11 mouse cellular contexts compared by ENCODE assay signal in the genomic region with DNA sequence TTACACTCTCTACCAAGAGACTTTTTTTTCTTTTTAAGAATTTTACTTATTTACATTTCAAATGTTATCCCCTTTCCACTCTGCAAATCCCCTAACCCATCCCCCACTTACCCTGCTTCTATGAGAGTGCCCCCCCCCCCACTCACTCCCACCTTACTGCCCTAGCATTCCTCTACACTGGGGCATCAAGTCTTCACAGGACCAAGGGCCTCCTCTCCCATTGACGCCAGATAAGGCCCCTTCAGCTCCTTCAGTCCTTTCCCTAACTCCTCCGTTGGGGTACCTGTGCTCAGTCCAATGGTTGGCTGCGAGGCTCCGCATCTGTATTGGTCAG. TPM values are rescaled to one million over a fixed set of nuclear protein-coding genes. Genes with fewer than 3 reads are reported as not detected.
DNase-seq lines count a peak whose midpoint lies in the region; ATAC-seq and TF ChIP-seq lines count a peak whose summit lies in the region.
"Had no signal": no experiment of that assay in that cellular context is flagged by ENCODE, and none has a peak within 500 bp of the region (broad histone marks: within the 10 kb centered on the region; RNA-seq: fewer than 3 reads in every experiment).

No protein-coding gene starts in this region.

- H3K9me3 ChIP-seq in heart, embryonic 10.5 days: no peaks in the 10 kb centered on the region
- no peaks in the 10 kb centered on the region for H3K9me3 ChIP-seq in intestine, embryonic 15.5 days
- no peaks in the 10 kb centered on the region for H3K9me3 ChIP-seq in intestine, postnatal 0 days (ENCODE audit: control insufficient read depth)
- no peaks in the 10 kb centered on the region for H3K9me3 ChIP-seq in midbrain, embryonic 12.5 days
- H3K9me3 ChIP-seq in midbrain, embryonic 10.5 days (replicated peaks): no peaks in the 10 kb centered on the region
- H3K9me3 ChIP-seq in stomach, embryonic 16.5 days (replicated peaks; ENCODE audit: control insufficient read depth, low read length): no peaks in the 10 kb centered on the region
- H3K9me3 ChIP-seq: limb, embryonic 15.5 days; neural tube, embryonic 13.5 days had no signal

- H3K9ac ChIP-seq in intestine, embryonic 15.5 days: no peak overlapping the region
- H3K9ac ChIP-seq in intestine, postnatal 0 days (ENCODE audit: low read depth, low read length): no peak overlapping the region
- no peak overlapping the region for H3K9ac ChIP-seq in midbrain, embryonic 12.5 days (replicated peaks)
- H3K9ac ChIP-seq in stomach, embryonic 16.5 days (ENCODE audit: low read length): no peak overlapping the region
- H3K9ac ChIP-seq: hindbrain, embryonic 14.5 days; limb, embryonic 15.5 days; neural tube, embryonic 13.5 days had no signal

- peak; percentile 81 for DNase-seq in heart, embryonic 10.5 days (ENCODE audit: low spot score)
- no peak for DNase-seq in heart, adult 8-10 months (ENCODE audit: low spot score)
- no peak for DNase-seq in midbrain, embryonic 10.5 days (ENCODE audit: low spot score)
- DNase-seq in left cerebral cortex, adult 18-20 months (ENCODE audit: low spot score in 2 of 2): no peak

- WGBS in heart, embryonic 10.5 days: 7% methylated on average over 4 of the region's 4 CpGs
- WGBS in intestine, embryonic 15.5 days: 53% methylated on average over 4 of the region's 4 CpGs
- 61% methylated on average over 4 of the region's 4 CpGs for WGBS in intestine, postnatal 0 days
- 31% methylated on average over 4 of the region's 4 CpGs for WGBS in midbrain, embryonic 12.5 days
- WGBS in midbrain, embryonic 10.5 days: 32% methylated on average over 4 of the region's 4 CpGs
- 51% methylated on average over 4 of the region's 4 CpGs for WGBS in stomach, embryonic 16.5 days

- ATAC-seq in intestine, embryonic 15.5 days: peak; percentile 10; the same call in 1 of the 2 replicates
- ATAC-seq in intestine, postnatal 0 days: no peak
- peak; percentile 61 for ATAC-seq in midbrain, embryonic 12.5 days (ENCODE audit: low FRiP score, low read depth)
- ATAC-seq in stomach, embryonic 16.5 days (ENCODE audit: insufficient read depth, low FRiP score): no peak; the same call in 1 of the 2 replicates

- H3K4me1 ChIP-seq in heart, embryonic 10.5 days: peaks cover 66% of the 10 kb centered on the region
- 0 out of 2 replicates have a peak, but pooled peaks cover 8% of the 10 kb centered on the region for H3K4me1 ChIP-seq in intestine, embryonic 15.5 days (replicated peaks)
- no peaks in the 10 kb centered on the region for H3K4me1 ChIP-seq in intestine, postnatal 0 days (replicated peaks; ENCODE audit: control insufficient read depth, insufficient read depth, low read length)
- peaks cover 3% of the 10 kb centered on the region; the same call in 1 of the 2 replicates for H3K4me1 ChIP-seq in midbrain, embryonic 12.5 days
- peaks cover 23% of the 10 kb centered on the region for H3K4me1 ChIP-seq in midbrain, embryonic 10.5 days
- H3K4me1 ChIP-seq in stomach, embryonic 16.5 days (ENCODE audit: control insufficient read depth, insufficient read depth, low read length): peaks cover 4% of the 10 kb centered on the region

- no peak overlapping the region for H3K4me2 ChIP-seq in intestine, embryonic 15.5 days (replicated peaks)
- H3K4me2 ChIP-seq in intestine, postnatal 0 days (replicated peaks; ENCODE audit: low read depth): no peak overlapping the region; the same call in 1 of the 2 replicates
- H3K4me2 ChIP-seq in midbrain, embryonic 12.5 days (replicated peaks): no peak overlapping the region
- peak overlapping the region; percentile 45; the same call in 1 of the 2 replicates for H3K4me2 ChIP-seq in stomach, embryonic 16.5 days (ENCODE audit: low read depth, low read length)
- H3K4me2 ChIP-seq: hindbrain, embryonic 14.5 days; limb, embryonic 15.5 days; neural tube, embryonic 13.5 days had no signal

- no peaks in the 10 kb centered on the region for H3K27me3 ChIP-seq in heart, embryonic 10.5 days (ENCODE audit: insufficient read depth, poor library complexity, severe bottlenecking)
- no peaks in the 10 kb centered on the region for H3K27me3 ChIP-seq in intestine, embryonic 15.5 days (replicated peaks)
- no peaks in the 10 kb centered on the region for H3K27me3 ChIP-seq in intestine, postnatal 0 days (replicated peaks; ENCODE audit: control insufficient read depth, insufficient read depth, low read length)
- no peaks in the 10 kb centered on the region for H3K27me3 ChIP-seq in midbrain, embryonic 12.5 days
- H3K27me3 ChIP-seq in midbrain, embryonic 10.5 days (ENCODE audit: low read depth, poor library complexity, severe bottlenecking): no peaks in the 10 kb centered on the region
- H3K27me3 ChIP-seq in stomach, embryonic 16.5 days (ENCODE audit: control insufficient read depth, insufficient read depth, low read length): no peaks in the 10 kb centered on the region
- H3K27me3 ChIP-seq: limb, embryonic 15.5 days; neural tube, embryonic 13.5 days had no signal

- TF ChIP-seq CTCF in intestine, postnatal 0 days (IDR thresholded peaks at IDR 0.05; ENCODE audit: low read depth): no peak

- H3K27ac ChIP-seq in heart, embryonic 10.5 days: peak overlapping the region; percentile 92; the same call in 1 of the 2 replicates
- no peak overlapping the region for H3K27ac ChIP-seq in intestine, embryonic 15.5 days
- H3K27ac ChIP-seq in intestine, postnatal 0 days (ENCODE audit: low read depth, low read length): no peak overlapping the region
- no peak overlapping the region for H3K27ac ChIP-seq in midbrain, embryonic 12.5 days (replicated peaks)
- H3K27ac ChIP-seq in midbrain, embryonic 10.5 days (replicated peaks): no peak overlapping the region
- H3K27ac ChIP-seq in stomach, embryonic 16.5 days (ENCODE audit: low read length): no peak overlapping the region
- H3K27ac ChIP-seq: hindbrain, embryonic 14.5 days; limb, embryonic 15.5 days; neural tube, embryonic 13.5 days had no signal

- H3K36me3 ChIP-seq in heart, embryonic 10.5 days: no peaks in the 10 kb centered on the region
- no peaks in the 10 kb centered on the region for H3K36me3 ChIP-seq in intestine, embryonic 15.5 days
- H3K36me3 ChIP-seq in intestine, postnatal 0 days (ENCODE audit: control insufficient read depth, insufficient read depth): no peaks in the 10 kb centered on the region
- no peaks in the 10 kb centered on the region for H3K36me3 ChIP-seq in midbrain, embryonic 12.5 days
- H3K36me3 ChIP-seq in midbrain, embryonic 10.5 days: no peaks in the 10 kb centered on the region
- no peaks in the 10 kb centered on the region for H3K36me3 ChIP-seq in stomach, embryonic 16.5 days (ENCODE audit: control insufficient read depth, insufficient read depth, low read length)
- H3K36me3 ChIP-seq: limb, embryonic 15.5 days; neural tube, embryonic 13.5 days had no signal

- 0 out of 2 replicates have a peak overlapping the region, but pooled peaks have one; percentile 18 for H3K4me3 ChIP-seq in heart, embryonic 10.5 days
- H3K4me3 ChIP-seq in intestine, embryonic 15.5 days (replicated peaks): no peak overlapping the region
- H3K4me3 ChIP-seq in intestine, postnatal 0 days (ENCODE audit: low read depth, low read length): no peak overlapping the region
- no peak overlapping the region for H3K4me3 ChIP-seq in midbrain, embryonic 12.5 days
- H3K4me3 ChIP-seq in midbrain, embryonic 10.5 days: no peak overlapping the region
- H3K4me3 ChIP-seq in stomach, embryonic 16.5 days (replicated peaks; ENCODE audit: low read length): no peak overlapping the region
- H3K4me3 ChIP-seq: limb, embryonic 15.5 days; neural tube, embryonic 13.5 days had no signal

RNA-seq across cellular contexts. Expression of a gene that starts 48.2 kb away (rescaled TPM):
- polyA plus RNA-seq in heart, embryonic 10.5 days (2016; fragmentation: Nextera tagmentation; extraction: Ambion mirVana): 162 and 264 TPM in 2 replicates
- total RNA-seq in heart, adult 8-10 months (2022): 100 to 1,000 TPM; 698 to 745 (median 734) TPM
- 28.8 and 29.0 TPM in 2 replicates for polyA plus RNA-seq in intestine, embryonic 15.5 days (2015; fragmentation: Nextera tagmentation; extraction: Ambion mirVana)
- 24.5 and 27.5 TPM in 2 replicates for polyA plus RNA-seq in intestine, postnatal 0 days (2015; fragmentation: Nextera tagmentation; extraction: Ambion mirVana)
- 15.0 and 15.3 TPM in 2 replicates for polyA plus RNA-seq in midbrain, embryonic 12.5 days (2016; fragmentation: Nextera tagmentation; extraction: Ambion mirVana)
- 19.7 and 20.2 TPM in 2 replicates for polyA plus RNA-seq in midbrain, embryonic 10.5 days (2016; fragmentation: Nextera tagmentation; extraction: Ambion mirVana)
- 54.9 and 64.2 TPM in 2 replicates for polyA plus RNA-seq in stomach, embryonic 16.5 days (2015; fragmentation: Nextera tagmentation; extraction: Ambion mirVana)
- 10 to 100 TPM; 18.3 to 24.5 TPM for total RNA-seq in left cerebral cortex, adult 18-20 months (2021)

RNA-seq across cellular contexts. Expression of a gene that starts 50.1 kb away (rescaled TPM):
- polyA plus RNA-seq in heart, embryonic 10.5 days (2016; fragmentation: Nextera tagmentation; extraction: Ambion mirVana): not detected in 2 replicates
- 1 to 10 TPM; 6.6 to 8.4 (median 7.6) TPM for total RNA-seq in heart, adult 8-10 months (2022)
- 0.14 and 0.34 TPM in 2 replicates for polyA plus RNA-seq in intestine, embryonic 15.5 days (2015; fragmentation: Nextera tagmentation; extraction: Ambion mirVana)
- polyA plus RNA-seq in intestine, postnatal 0 days (2015; fragmentation: Nextera tagmentation; extraction: Ambion mirVana): 0.17 and 0.24 TPM in 2 replicates
- not detected in 2 replicates for polyA plus RNA-seq in midbrain, embryonic 12.5 days (2016; fragmentation: Nextera tagmentation; extraction: Ambion mirVana)
- polyA plus RNA-seq in midbrain, embryonic 10.5 days (2016; fragmentation: Nextera tagmentation; extraction: Ambion mirVana): not detected in 2 replicates
- 0.10 and 0.15 TPM in 2 replicates for polyA plus RNA-seq in stomach, embryonic 16.5 days (2015; fragmentation: Nextera tagmentation; extraction: Ambion mirVana)
- total RNA-seq in left cerebral cortex, adult 18-20 months (2021): 1 to 10 TPM; 1.8 to 3.4 TPM
- polyA plus RNA-seq: limb, embryonic 15.5 days had no signal

Comparison
In these comparisons a context has a peak if more than half of its experiments do, and no peak if none do; other contexts are left out.
1. ATAC-seq: peak in intestine, embryonic 15.5 days (single experiment) and midbrain, embryonic 12.5 days (single experiment); none in intestine, postnatal 0 days (single experiment) and stomach, embryonic 16.5 days (single experiment).